Mouse (Mus musculus) MEL (cell line): ENCODE measurements around the gene Dcakd.

Experiments
- BHLHE40 ChIP-seq: IDR thresholded peaks from 2 replicates; pipeline ENCODE4 v1.6.1; 2012; ENCODE audit warnings: low read depth, mild to moderate bottlenecking, inconsistent platforms, low read length, improper control_type of control experiment, borderline replicate concordance
- CTCF ChIP-seq, 3 experiments: IDR thresholded peaks in 2 of 3; conservative IDR thresholded peaks in 1 of 3; 2 replicates each; pipeline ENCODE4 v1.5.1; 2011 to 2012; ENCODE audit warnings: low read length in 3 of 3, low read depth in 2 of 3, mild to moderate bottlenecking in 2 of 3, improper control_type of control experiment in 1 of 3, inconsistent platforms in 1 of 3, mixed read lengths in 1 of 3, moderate library complexity in 1 of 3; ENCODE audit not compliant: control insufficient read depth in 1 of 3, insufficient read depth in 1 of 3, poor library complexity in 1 of 3, severe bottlenecking in 1 of 3
- EP300 ChIP-seq, 2 experiments: IDR thresholded peaks; 2 replicates each; pipeline ENCODE4 v1.6.1; 2011; ENCODE audit warnings: improper control_type of control experiment in 2 of 2, low read length in 2 of 2, low read depth in 1 of 2, mild to moderate bottlenecking in 1 of 2
- HCFC1 ChIP-seq: IDR thresholded peaks from 2 replicates; pipeline ENCODE4 v1.6.1; 2012; ENCODE audit warnings: low read depth, mild to moderate bottlenecking, inconsistent platforms, low read length, improper control_type of control experiment, moderate library complexity
- JUND ChIP-seq: IDR thresholded peaks from 2 replicates; pipeline ENCODE4 v1.6.1; 2011; ENCODE audit warnings: low read depth, mild to moderate bottlenecking, improper control_type of control experiment, low read length
- MAZ ChIP-seq: IDR thresholded peaks from 2 replicates; pipeline ENCODE4 v1.6.1; 2012; ENCODE audit warnings: low read depth, mild to moderate bottlenecking, inconsistent platforms, low read length, improper control_type of control experiment
- MYB ChIP-seq: IDR thresholded peaks from 2 replicates; pipeline ENCODE4 v1.6.1; 2011; ENCODE audit warnings: mild to moderate bottlenecking, low read depth, low read length, improper control_type of control experiment
- NELFE ChIP-seq: IDR thresholded peaks from 2 replicates; pipeline ENCODE4 v1.6.1; 2011; ENCODE audit warnings: low read depth, low read length, improper control_type of control experiment
- POLR2A ChIP-seq, 2 experiments: IDR thresholded peaks; 2 replicates each; pipeline ENCODE4 v1.6.1; 2011 to 2012; ENCODE audit warnings: low read length in 2 of 2, mild to moderate bottlenecking in 2 of 2, control low read depth in 1 of 2, improper control_type of control experiment in 1 of 2, low read depth in 1 of 2, moderate library complexity in 1 of 2; ENCODE audit not compliant: control insufficient read depth in 1 of 2, insufficient read depth in 1 of 2, poor library complexity in 1 of 2
- POLR2AphosphoS2 ChIP-seq: IDR thresholded peaks from 2 replicates; pipeline ENCODE4 v1.6.1; 2011; ENCODE audit warnings: low read length, improper control_type of control experiment
- TBP ChIP-seq: IDR thresholded peaks from 2 replicates; pipeline ENCODE4 v1.8.0; 2011; ENCODE audit warnings: low read depth, low read length, improper control_type of control experiment
- USF1 ChIP-seq: IDR thresholded peaks from 2 replicates; pipeline ENCODE4 v1.6.1; 2014; ENCODE audit warnings: low read depth, mild to moderate bottlenecking, inconsistent platforms, low read length, improper control_type of control experiment, moderate library complexity
- ZC3H11A ChIP-seq: IDR thresholded peaks from 2 replicates; pipeline ENCODE4 v1.6.1; 2012; ENCODE audit warnings: low read depth, mild to moderate bottlenecking, inconsistent platforms, low read length, improper control_type of control experiment

DNA sequence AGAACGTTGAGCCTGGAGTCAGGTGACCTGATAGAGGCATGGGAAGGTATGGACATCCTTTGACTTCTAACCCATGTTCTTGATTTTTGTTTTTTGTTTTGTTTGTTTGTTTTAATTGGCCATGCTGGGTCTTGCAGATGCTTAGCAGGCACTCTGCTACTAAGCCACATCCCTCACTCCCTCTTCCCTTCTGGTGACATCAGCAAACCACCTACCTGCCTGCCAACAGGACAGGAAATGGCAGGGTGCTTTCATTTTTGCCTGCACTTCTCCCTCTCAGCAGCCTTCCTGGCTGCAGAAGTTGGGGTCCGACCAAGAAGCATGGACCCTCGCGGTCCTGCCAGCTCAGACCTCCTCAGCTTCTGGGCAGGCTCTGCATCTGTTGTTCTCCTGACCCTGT lies 67.1 kb downstream of the Dcakd start:
- TF ChIP-seq CTCF (IDR thresholded peaks at IDR 0.05 in 2 of 3, conservative IDR thresholded peaks at IDR 0.05 in 1 of 3; ENCODE audit: control insufficient read depth in 1 of 3, insufficient read depth in 1 of 3, low read depth in 2 of 3, low read length in 3 of 3, poor library complexity in 1 of 3, severe bottlenecking in 1 of 3) (no peak), BHLHE40 (no peak), MYB (no peak), POLR2A (IDR thresholded peaks at IDR 0.05; ENCODE audit: control insufficient read depth in 1 of 2, insufficient read depth in 1 of 2, low read depth in 1 of 2, low read length in 2 of 2, poor library complexity in 1 of 2) (no peak), USF1 (no peak), JUND (no peak), HCFC1 (no peak), POLR2AphosphoS2 (no peak), ZC3H11A (no peak), EP300 (IDR thresholded peaks at IDR 0.05; ENCODE audit: low read depth in 1 of 2, low read length in 2 of 2) (no peak), MAZ (no peak), NELFE (no peak), TBP (no peak)
